Mouse (Mus musculus): ENCODE data around the gene 5530401A14Rik.

Gene 5530401A14Rik

GRCm38 (mm10) chr11:81860250-81860972 is at the start of gene 5530401A14Rik:
Gene 5530401A14Rik, plus strand, starts transcription at chr11:81860673.
- DNase-seq: no peak

- no peak for DNase-seq
Measured at GRCm38 (mm10) chr11:81814816-81815215, 45.7 kb upstream of the 5530401A14Rik start.

DNA sequence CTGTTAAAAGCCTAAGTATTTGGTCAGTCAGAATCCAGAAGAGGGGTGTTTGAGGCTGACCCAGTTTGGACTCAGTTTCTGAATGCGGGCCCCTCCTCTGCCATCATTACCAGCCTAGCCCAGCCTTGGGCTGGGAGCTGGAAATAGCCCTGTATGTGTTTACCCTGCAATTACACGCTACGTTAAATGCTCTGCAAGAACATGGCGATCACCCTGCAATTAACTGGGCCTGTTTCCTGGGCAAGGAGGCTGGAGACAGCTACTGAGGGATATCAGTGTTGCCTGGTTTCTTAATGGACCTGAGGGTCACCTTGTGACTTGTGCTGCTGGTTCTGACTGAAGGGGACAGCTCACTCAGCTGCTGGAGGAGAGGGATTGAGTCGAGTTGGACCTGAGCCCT is 43.9 kb upstream of the 5530401A14Rik start:
- DNase-seq: no peak

- no peak for DNase-seq
Measured at GRCm38 (mm10) chr11:81832381-81832780, 28.1 kb upstream of the 5530401A14Rik start.

- no peak for DNase-seq
Measured at GRCm38 (mm10) chr11:81838426-81838825, 22.0 kb upstream of the 5530401A14Rik start.

GRCm38 (mm10) chr11:81841001-81841400 is 19.5 kb upstream of the 5530401A14Rik start:
- no peak for DNase-seq

DNA sequence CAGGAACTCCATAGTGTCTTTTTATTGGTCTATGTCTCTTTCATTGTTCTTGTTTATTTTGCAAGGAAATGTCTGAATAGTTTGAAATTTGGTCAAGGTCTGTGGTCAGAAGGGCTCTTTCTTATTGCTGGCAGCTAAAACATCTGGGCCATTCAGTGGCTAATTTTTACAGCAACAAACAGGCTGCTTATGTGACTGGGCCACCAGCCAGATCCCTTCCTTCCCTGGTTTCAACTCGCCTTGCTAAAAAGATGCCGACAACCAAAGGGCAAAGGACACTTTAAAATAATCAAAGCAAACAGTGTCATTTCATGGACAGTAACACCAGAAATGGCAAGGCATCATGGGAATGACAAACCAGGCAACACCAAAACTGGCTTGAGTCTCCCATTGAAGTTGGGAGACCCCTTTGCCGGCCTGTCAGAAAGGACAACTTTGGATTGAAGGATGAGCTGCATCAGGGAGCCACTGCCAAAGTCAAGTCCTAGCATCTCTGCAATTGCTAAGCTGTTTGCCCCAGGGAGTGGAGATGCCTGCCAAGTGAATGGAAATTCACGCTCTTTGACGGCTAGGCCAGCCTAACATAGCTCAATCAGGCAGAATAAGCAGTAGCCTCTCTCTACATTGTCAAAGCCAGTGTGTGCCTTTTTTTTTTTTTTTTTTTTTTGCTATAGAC is 15.3 kb upstream of the 5530401A14Rik start:
- DNase-seq: no peak

- DNase-seq: no peak
Measured at GRCm38 (mm10) chr11:81845686-81846036, 14.8 kb upstream of the 5530401A14Rik start.

DNA sequence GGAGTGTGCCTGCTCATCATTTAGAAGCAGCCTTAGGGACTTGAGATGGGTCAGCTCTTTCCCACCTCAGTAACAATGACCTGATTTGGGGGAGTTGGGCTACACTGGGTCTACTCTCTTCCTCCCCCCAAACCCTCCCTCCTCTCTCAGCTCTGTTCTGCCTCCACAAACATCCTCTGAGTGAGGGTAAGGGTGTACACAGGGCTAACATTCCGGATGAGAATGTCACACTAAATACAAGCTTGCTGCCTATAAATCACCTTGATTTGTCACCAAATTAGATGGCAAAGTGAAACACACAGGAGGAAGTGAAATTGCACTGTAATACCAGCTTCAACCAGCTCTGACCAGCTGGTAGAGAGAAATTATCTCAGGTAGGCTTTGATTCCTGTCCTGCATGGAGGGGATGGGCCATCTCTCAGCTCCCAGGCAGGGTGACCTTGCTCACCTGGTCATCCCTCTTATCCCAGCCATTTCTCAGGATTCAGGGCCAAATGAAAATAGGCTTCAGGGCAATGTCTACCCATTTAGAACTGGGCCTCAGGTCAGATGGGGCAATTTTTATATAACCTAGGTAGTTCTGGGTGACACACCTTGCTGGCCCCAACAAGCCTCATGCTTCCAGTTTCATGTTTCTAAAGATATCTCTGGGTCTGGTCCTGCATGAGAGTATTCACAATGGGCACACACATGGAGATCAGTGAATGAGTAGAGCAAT is 12.5 kb upstream of the 5530401A14Rik start:
- no peak for DNase-seq

DNA sequence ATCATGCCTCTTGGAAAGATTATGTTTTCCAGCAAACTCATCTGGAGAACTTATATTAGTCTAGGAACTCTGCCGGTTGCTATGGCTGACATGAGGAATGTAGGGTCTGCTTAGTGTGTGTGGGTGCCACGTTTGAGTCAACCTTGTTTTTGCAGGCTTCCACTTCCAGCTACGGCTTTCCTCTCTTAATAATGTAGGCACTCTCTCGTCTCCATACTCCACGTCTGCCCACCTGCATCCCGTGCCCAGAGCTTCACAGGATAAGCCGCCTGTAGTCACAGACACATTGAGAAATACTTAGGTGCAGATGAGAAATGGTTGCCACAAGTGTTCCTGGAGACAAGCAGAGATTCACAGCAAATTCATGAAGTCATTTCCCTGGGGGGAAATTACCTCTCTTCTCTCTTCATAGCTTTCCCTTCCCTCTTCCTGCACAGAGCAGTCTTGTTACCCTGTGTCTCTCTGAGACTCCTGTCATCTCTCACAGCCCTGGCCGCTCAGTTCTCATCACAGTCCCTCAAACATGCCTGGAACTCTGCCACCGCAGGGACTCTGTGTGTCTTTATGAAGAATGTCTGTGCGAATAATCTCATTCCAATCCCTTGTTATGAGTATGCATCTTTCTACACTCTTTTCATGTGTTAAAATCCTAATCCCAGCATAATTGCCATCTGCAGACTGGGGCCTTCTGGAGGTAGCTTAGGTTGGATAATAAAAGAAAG is 5.3 kb downstream of the 5530401A14Rik start:
- no peak for DNase-seq

GRCm38 (mm10) chr11:81871506-81872213 is 11.2 kb downstream of the 5530401A14Rik start:
- no peak for DNase-seq

- DNase-seq: no peak
Measured at GRCm38 (mm10) chr11:81896511-81896910, 36.0 kb downstream of the 5530401A14Rik start.

DNA sequence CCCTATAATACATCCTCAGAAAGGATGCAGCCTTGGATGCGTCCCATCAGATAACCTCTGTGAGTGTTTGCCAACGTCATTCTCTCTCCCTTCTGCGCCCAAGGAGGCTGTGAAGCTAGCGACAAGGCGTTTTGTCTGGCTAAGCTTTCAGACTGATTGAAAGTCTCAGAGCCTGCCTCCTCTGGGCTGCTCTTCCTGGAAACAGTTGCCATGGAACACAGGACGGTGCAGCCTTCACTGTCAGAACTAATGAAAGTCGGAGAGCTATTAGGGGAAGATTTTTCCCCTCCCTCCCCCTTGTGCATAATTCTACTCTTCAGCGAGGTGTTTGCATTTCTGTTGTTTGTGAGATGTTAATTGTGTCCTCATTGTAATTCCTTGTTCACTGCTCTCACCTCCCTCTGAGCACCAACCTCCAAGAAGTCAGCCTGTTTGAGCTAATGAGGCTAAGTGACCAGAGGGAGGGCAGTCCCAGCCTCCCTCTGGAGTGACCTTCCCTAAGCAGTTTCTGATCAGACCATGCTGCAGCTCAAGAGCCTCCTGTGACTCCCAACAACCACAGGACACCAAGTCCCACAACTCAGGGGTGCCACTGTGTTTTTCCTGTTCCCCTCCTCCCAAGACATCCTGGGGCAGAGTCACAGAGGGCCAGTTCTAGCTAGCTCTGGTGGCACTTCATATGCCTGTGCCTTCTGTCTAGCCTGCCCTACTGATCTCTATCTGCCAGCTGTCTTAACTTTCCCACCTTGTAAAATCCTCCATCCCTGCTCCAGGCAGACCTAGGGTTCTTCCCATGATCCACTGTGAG is 37.3 kb downstream of the 5530401A14Rik start:
- DNase-seq: no peak

GRCm38 (mm10) chr11:81902318-81902717 is 41.8 kb downstream of the 5530401A14Rik start:
- DNase-seq: no peak

GRCm38 (mm10) chr11:81908760-81909159 is 48.3 kb downstream of the 5530401A14Rik start:
- no peak for DNase-seq

GRCm38 (mm10) chr11:81909397-81909894 is 49.0 kb downstream of the 5530401A14Rik start:
- no peak for DNase-seq

DNA sequence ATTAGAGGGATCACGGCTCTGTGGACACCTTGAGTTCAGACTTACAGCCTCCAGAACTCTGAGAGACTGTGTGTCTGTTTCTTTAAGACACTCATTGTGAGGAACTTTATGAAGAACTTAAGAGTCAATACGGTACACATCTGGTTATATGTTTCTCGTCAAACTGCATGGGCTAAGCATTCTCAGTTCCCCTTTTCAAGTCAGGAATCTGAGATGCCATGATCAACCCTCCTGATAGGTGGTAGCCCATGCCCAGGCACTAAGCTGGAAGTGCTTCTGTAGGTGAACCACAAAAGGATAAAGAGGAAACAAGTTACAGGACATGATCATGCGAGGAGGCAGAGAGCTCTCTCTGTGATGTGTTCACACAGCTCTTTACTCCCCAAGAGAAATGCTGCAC is 52.6 kb downstream of the 5530401A14Rik start:
- no peak for DNase-seq

- DNase-seq: no peak
Measured at GRCm38 (mm10) chr11:81915501-81915900, 55.0 kb downstream of the 5530401A14Rik start.

GRCm38 (mm10) chr11:81923096-81923495 is 62.6 kb downstream of the 5530401A14Rik start:
- DNase-seq: no peak

GRCm38 (mm10) chr11:81923626-81924025 is 63.2 kb downstream of the 5530401A14Rik start:
- no peak for DNase-seq

DNA sequence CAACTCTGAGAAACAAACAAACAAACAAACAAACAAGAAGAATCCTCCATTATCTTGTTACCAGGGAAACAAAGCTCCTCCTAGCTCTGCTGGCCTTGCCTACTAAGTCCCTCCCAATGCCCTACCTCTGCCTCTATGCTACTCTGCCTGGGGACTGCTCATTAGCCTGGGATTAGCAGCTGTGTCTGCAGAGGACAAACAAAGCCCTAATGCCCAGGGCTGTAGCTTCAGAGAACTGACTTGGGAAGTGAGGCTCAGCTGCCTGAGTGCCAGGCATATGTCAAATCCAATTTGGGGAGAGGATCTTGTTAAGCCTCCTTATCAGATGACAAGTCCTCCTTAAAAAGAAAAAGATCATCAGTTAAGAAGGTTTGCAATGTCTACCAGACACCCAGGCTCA is 65.9 kb downstream of the 5530401A14Rik start:
- no peak for DNase-seq
